ENCODE assay signal across 8 mouse cellular contexts in genomic region chr19:48205929-48206814, GRCm38 (mm10). TPM values are rescaled to one million over a fixed set of nuclear protein-coding genes. Genes with fewer than 3 reads are reported as not detected.
A peak's percentile ranks its signal among the peaks of the same experiment; 100 is the strongest.
DNase-seq lines count a peak whose midpoint lies in the region; ATAC-seq and TF ChIP-seq lines count a peak whose summit lies in the region.

TSS of gene Sorcs3 (plus strand) at chr19:48206025.

- intact Hi-C loops in gastrocnemius, postnatal 36 days (cut with DNase I) = no loop called here

- TF ChIP-seq CTCF in hindbrain, postnatal 0 days (IDR thresholded peaks at IDR 0.05; ENCODE audit: low read depth) = no peak

- peak within 1 kb of the TSS; percentile 37 for H3K9ac ChIP-seq in embryonic facial prominence, embryonic 11.5 days (replicated peaks; ENCODE audit: low read length)
- peak within 1 kb of the TSS; percentile 67 for H3K9ac ChIP-seq in hindbrain, postnatal 0 days (replicated peaks; ENCODE audit: low read length)
- no peak within 1 kb of the TSS for H3K9ac ChIP-seq in liver, embryonic 13.5 days
- H3K9ac ChIP-seq in stomach, embryonic 14.5 days (replicated peaks; ENCODE audit: low read depth, low read length) = peak within 1 kb of the TSS; percentile 10; the same call in 1 of the 2 replicates

- H3K4me2 ChIP-seq in embryonic facial prominence, embryonic 11.5 days (ENCODE audit: low read depth, low read length) = peak within 1 kb of the TSS; percentile 90
- H3K4me2 ChIP-seq in hindbrain, postnatal 0 days (ENCODE audit: low read depth, low read length) = peak within 1 kb of the TSS; percentile 97
- H3K4me2 ChIP-seq in liver, embryonic 13.5 days = peak within 1 kb of the TSS; percentile 48
- peak within 1 kb of the TSS; percentile 96 for H3K4me2 ChIP-seq in stomach, embryonic 14.5 days (replicated peaks; ENCODE audit: low read depth, low read length)

- DNase-seq in kidney, postnatal 10 days = peak; percentile 19
- no peak for DNase-seq in kidney, postnatal 25 days
- peak; percentile 48 for DNase-seq in embryonic facial prominence, embryonic 11.5 days (ENCODE audit: low spot score)
- DNase-seq in hindbrain, postnatal 0 days (ENCODE audit: low spot score) = peak; percentile 56
- DNase-seq in liver, embryonic 13.5 days = no peak
- no peak for DNase-seq in lung, adult 18-20 months
- no peak for DNase-seq in gastrocnemius, postnatal 36 days

- under 1% methylated on average over 62 of the region's 70 CpGs for WGBS in embryonic facial prominence, embryonic 11.5 days
- WGBS in hindbrain, postnatal 0 days = under 1% methylated on average over 67 of the region's 70 CpGs
- 3% methylated on average over 70 of the region's 70 CpGs for WGBS in liver, embryonic 13.5 days (ENCODE audit: insufficient replicate concordance)
- WGBS in stomach, embryonic 14.5 days = 1% methylated on average over 70 of the region's 70 CpGs

- H3K27ac ChIP-seq in embryonic facial prominence, embryonic 11.5 days (replicated peaks; ENCODE audit: low read depth, low read length) = no peak within 1 kb of the TSS
- H3K27ac ChIP-seq in hindbrain, postnatal 0 days = peak within 1 kb of the TSS; percentile 73
- no peak within 1 kb of the TSS for H3K27ac ChIP-seq in liver, embryonic 13.5 days
- H3K27ac ChIP-seq in stomach, embryonic 14.5 days (ENCODE audit: low read length) = no peak within 1 kb of the TSS

- peaks cover 4% of the 10 kb centered on the region; the same call in 1 of the 2 replicates for H3K4me1 ChIP-seq in embryonic facial prominence, embryonic 11.5 days (ENCODE audit: control insufficient read depth, insufficient read depth, low read length)
- peaks cover 13% of the 10 kb centered on the region; the same call in 1 of the 2 replicates for H3K4me1 ChIP-seq in hindbrain, postnatal 0 days (ENCODE audit: insufficient read depth, low read length)
- no peaks in the 10 kb centered on the region for H3K4me1 ChIP-seq in liver, embryonic 13.5 days (replicated peaks)
- H3K4me1 ChIP-seq in stomach, embryonic 14.5 days (ENCODE audit: control insufficient read depth, insufficient read depth, low read length) = no peaks in the 10 kb centered on the region

- H3K4me3 ChIP-seq in embryonic facial prominence, embryonic 11.5 days (ENCODE audit: low read depth, low read length) = peak within 1 kb of the TSS; percentile 47
- H3K4me3 ChIP-seq in hindbrain, postnatal 0 days (ENCODE audit: low read length) = peak within 1 kb of the TSS; percentile 67
- peak within 1 kb of the TSS; percentile 35 for H3K4me3 ChIP-seq in liver, embryonic 13.5 days (replicated peaks)
- H3K4me3 ChIP-seq in stomach, embryonic 14.5 days (ENCODE audit: low read depth, low read length) = peak within 1 kb of the TSS; percentile 51

- no peaks in the 10 kb centered on the region for H3K9me3 ChIP-seq in embryonic facial prominence, embryonic 11.5 days (replicated peaks; ENCODE audit: control insufficient read depth, low read length)
- H3K9me3 ChIP-seq in hindbrain, postnatal 0 days (ENCODE audit: low read length) = no peaks in the 10 kb centered on the region
- H3K9me3 ChIP-seq in liver, embryonic 13.5 days (replicated peaks) = no peaks in the 10 kb centered on the region; the same call in 1 of the 2 replicates
- H3K9me3 ChIP-seq in stomach, embryonic 14.5 days (ENCODE audit: control insufficient read depth, low read depth, low read length) = no peaks in the 10 kb centered on the region

- H3K36me3 ChIP-seq in embryonic facial prominence, embryonic 11.5 days (replicated peaks; ENCODE audit: control insufficient read depth, insufficient read depth, low read depth, low read length) = no peaks in the 10 kb centered on the region
- no peaks in the 10 kb centered on the region for H3K36me3 ChIP-seq in hindbrain, postnatal 0 days (ENCODE audit: insufficient read depth, low read length)
- no peaks in the 10 kb centered on the region for H3K36me3 ChIP-seq in liver, embryonic 13.5 days
- H3K36me3 ChIP-seq in stomach, embryonic 14.5 days (ENCODE audit: control insufficient read depth, insufficient read depth, low read length) = no peaks in the 10 kb centered on the region

- ATAC-seq in embryonic facial prominence, embryonic 11.5 days (replicated peaks; ENCODE audit: insufficient number of reproducible peaks, low FRiP score, low TSS enrichment, low read depth) = no peak; the same call in 1 of the 2 replicates
- peak; percentile 66 for ATAC-seq in hindbrain, postnatal 0 days
- no peak for ATAC-seq in liver, embryonic 13.5 days (ENCODE audit: low read depth)
- peak; percentile 35; the same call in 1 of the 2 replicates for ATAC-seq in stomach, embryonic 14.5 days (ENCODE audit: insufficient number of reproducible peaks, insufficient read depth, low FRiP score, low read depth)

- peaks cover 25% of the 10 kb centered on the region for H3K27me3 ChIP-seq in embryonic facial prominence, embryonic 11.5 days (ENCODE audit: control insufficient read depth, insufficient read depth, low read length)
- no peaks in the 10 kb centered on the region for H3K27me3 ChIP-seq in hindbrain, postnatal 0 days (ENCODE audit: insufficient read depth, low read length)
- H3K27me3 ChIP-seq in liver, embryonic 13.5 days = peaks cover 46% of the 10 kb centered on the region
- peaks cover 13% of the 10 kb centered on the region; the same call in 1 of the 2 replicates for H3K27me3 ChIP-seq in stomach, embryonic 14.5 days (ENCODE audit: control insufficient read depth, insufficient read depth, low read length)

RNA-seq across cellular contexts. Expression of gene Sorcs3, which starts in this region (rescaled TPM):
- 0.94 and 1.2 TPM in 2 replicates for polyA plus RNA-seq in embryonic facial prominence, embryonic 11.5 days (2014; fragmentation: Nextera tagmentation; extraction: Ambion mirVana)
- 19.7 and 20.7 TPM in 2 replicates for total RNA-seq in hindbrain, postnatal 0 days (2014; rRNA removed)
- polyA plus RNA-seq in hindbrain, postnatal 0 days (2015; fragmentation: Nextera tagmentation; extraction: Ambion mirVana) = 11.5 and 12.2 TPM in 2 replicates
- 0.13 and 0.24 TPM in 2 replicates for polyA plus RNA-seq in liver, embryonic 13.5 days (2015; fragmentation: Nextera tagmentation; extraction: Ambion mirVana)
- polyA plus RNA-seq in stomach, embryonic 14.5 days (2014; fragmentation: Nextera tagmentation; extraction: Ambion mirVana) = 1.6 and 1.8 TPM in 2 replicates
- not detected for total RNA-seq in gastrocnemius, postnatal 36 days (2021)

Comparison
In these comparisons a context has a peak if more than half of its experiments do, and no peak if none do; other contexts are left out.
1. RNA of gene Sorcs3 (total RNA-seq): 19.7 to 20.7 TPM in hindbrain, postnatal 0 days; not detected in gastrocnemius, postnatal 36 days; every median in the first group is over 10 times any median in the second.
2. DNase-seq: peak in kidney, postnatal 10 days (single experiment), embryonic facial prominence, embryonic 11.5 days (single experiment) and hindbrain, postnatal 0 days (single experiment); none in kidney, postnatal 25 days (0 of 2), liver, embryonic 13.5 days (single experiment), lung, adult 18-20 months (0 of 2) and gastrocnemius, postnatal 36 days (0 of 2).
3. ATAC-seq: peak in hindbrain, postnatal 0 days (single experiment) and stomach, embryonic 14.5 days (single experiment); none in embryonic facial prominence, embryonic 11.5 days (single experiment) and liver, embryonic 13.5 days (single experiment).
4. Peak in every context shown above with its lines, with median percentiles within 50 percentile points of each other: H3K4me2 ChIP-seq and H3K4me3 ChIP-seq.